Mouse (Mus musculus) bone marrow macrophage, adult 2 months (primary cell): ENCODE data around the gene Rab31.

Source experiments
- CTCF ChIP-seq: IDR thresholded peaks from 2 replicates; pipeline ENCODE4 v1.5.1; 2012; ENCODE audit warnings: low read depth, mild to moderate bottlenecking, low read length, moderate library complexity
- POLR2A ChIP-seq: IDR thresholded peaks from 2 replicates; pipeline ENCODE4 v1.6.1; 2012; ENCODE audit warnings: mild to moderate bottlenecking, low read depth, low read length, borderline replicate concordance

DNA sequence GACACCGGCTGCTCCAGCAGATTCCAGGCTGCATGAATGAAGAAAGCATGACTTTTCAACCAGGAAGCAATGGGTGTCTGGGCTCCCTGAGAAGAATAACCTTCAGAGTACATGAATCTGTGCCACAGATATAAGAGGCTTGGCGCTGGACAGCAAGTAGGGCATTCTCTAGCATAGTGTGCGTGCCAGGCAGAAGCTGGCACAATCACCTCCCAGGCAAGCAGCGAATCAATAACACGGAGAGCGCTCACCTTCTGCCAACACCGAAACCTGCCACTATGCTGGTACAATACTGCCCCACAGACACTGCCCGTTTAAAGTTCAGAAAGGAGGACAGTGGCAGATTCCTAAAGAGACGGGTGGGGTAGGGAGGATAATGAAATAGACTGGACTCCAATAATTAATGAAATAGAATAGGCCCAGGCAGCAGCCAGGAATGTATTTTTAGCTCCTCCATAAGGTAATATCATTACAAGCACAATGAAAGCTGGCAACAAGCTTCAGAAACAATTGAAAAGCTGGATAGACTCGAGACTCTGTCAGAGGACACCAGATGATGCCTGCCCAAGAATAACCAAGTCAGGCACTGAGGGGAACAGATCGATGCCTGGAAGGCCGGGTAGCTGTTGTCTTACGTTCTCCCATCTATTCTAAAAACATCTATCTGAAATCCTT, 59.6 kb downstream of the Rab31 start:
- TF ChIP-seq CTCF (no peak), POLR2A (no peak)
